Mouse (Mus musculus): ENCODE data around the gene Zranb1.

DNA sequence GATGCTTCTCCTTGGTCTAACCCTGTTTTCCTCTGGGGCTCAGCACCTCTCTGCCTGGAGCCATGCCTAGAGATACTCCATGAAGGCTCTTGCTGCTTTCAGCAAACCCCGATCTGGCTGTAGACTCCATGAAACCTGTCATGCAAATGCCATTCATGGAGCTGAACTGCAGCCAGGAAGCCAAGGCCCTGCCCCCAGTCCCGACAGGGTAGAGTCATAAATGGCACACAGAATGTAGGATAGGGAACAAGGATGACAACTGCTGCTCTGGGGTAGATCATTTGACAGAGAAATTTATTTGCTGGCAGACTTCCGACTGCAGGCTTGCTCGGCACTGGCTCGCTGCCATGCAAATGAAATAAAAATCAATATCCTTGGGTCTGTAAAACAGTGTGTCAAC lies 80.2 kb downstream of the Zranb1 start:
- TF ChIP-seq CTCF (IDR thresholded peaks at IDR 0.05; ENCODE audit: control insufficient read depth, insufficient read depth, insufficient read length): no peak
- no peak for TF ChIP-seq MAX (IDR thresholded peaks at IDR 0.05)
- TF ChIP-seq MYOD1 (IDR thresholded peaks at IDR 0.05; ENCODE audit: control insufficient read depth, insufficient read length, low read depth): no peak
- TF ChIP-seq MYOG (IDR thresholded peaks at IDR 0.05; ENCODE audit: control insufficient read depth, extremely low read depth, insufficient read length): no peak
- TF ChIP-seq USF1 (IDR thresholded peaks at IDR 0.05; ENCODE audit: low read depth): no peak
- no peak for TF ChIP-seq CEBPB (IDR thresholded peaks at IDR 0.05; ENCODE audit: low read depth)
